Mouse (Mus musculus) limb, embryonic 14.5 days (tissue): ENCODE measurements around the gene Vill. TPM values are rescaled to one million over a fixed set of nuclear protein-coding genes. Genes with fewer than 3 reads are reported as not detected.

Source experiments
- ATAC-seq: fragments of 200-750 bp; cut with Nextera tagmentation; 2 replicates; pipeline ENCODE4 v1.8.0; 2017; ENCODE audit warnings: low read depth, moderate number of reproducible peaks, moderate TSS enrichment; ENCODE audit not compliant: low FRiP score
- DNase-seq: peaks from one replicate; pipeline ENCODE4 v3.0.0-alpha.2; 2015; ENCODE audit warnings: low spot score
- H3K27ac ChIP-seq: fragments of 300-500 bp; sonication (generic); replicated peaks from 2 replicates; pipeline ENCODE4 v1.5.1; 2014; ENCODE audit warnings: low read depth, mild to moderate bottlenecking, low read length, moderate library complexity, mixed read lengths
- H3K27me3 ChIP-seq: fragments of 300-500 bp; sonication (generic); 2 replicates; pipeline ENCODE4 v1.6.1; 2014; ENCODE audit warnings: low read length, mixed read lengths; ENCODE audit not compliant: control insufficient read depth, insufficient read depth
- H3K36me3 ChIP-seq: fragments of 300-500 bp; sonication (generic); 2 replicates; pipeline ENCODE4 v1.6.1; 2014; ENCODE audit warnings: mild to moderate bottlenecking, low read length, moderate library complexity, mixed read lengths; ENCODE audit not compliant: control insufficient read depth, insufficient read depth
- H3K4me1 ChIP-seq: fragments of 300-500 bp; sonication (generic); 2 replicates; pipeline ENCODE4 v1.6.1; 2014; ENCODE audit warnings: antibody characterized with exemption, low read length, mixed read lengths; ENCODE audit not compliant: control insufficient read depth, insufficient read depth
- H3K4me2 ChIP-seq: fragments of 300-500 bp; sonication (generic); replicated peaks from 2 replicates; pipeline ENCODE4 v1.6.1; 2014; ENCODE audit warnings: low read depth, mild to moderate bottlenecking, low read length, moderate library complexity; ENCODE audit not compliant: severe bottlenecking
- H3K4me3 ChIP-seq: fragments of 300-500 bp; sonication (generic); replicated peaks from 2 replicates; pipeline ENCODE4 v1.5.1; 2014; ENCODE audit warnings: low read length
- H3K9ac ChIP-seq: fragments of 300-500 bp; sonication (generic); 2 replicates; pipeline ENCODE4 v1.6.1; 2014; ENCODE audit warnings: mild to moderate bottlenecking, low read depth, low read length, moderate library complexity; ENCODE audit not compliant: severe bottlenecking
- H3K9me3 ChIP-seq: fragments of 300-500 bp; sonication (generic); 2 replicates; pipeline ENCODE4 v1.6.1; 2016; ENCODE audit warnings: low read length; ENCODE audit not compliant: control insufficient read depth
- POLR2A ChIP-seq: fragments of 200-500 bp; IDR thresholded peaks from 2 replicates; pipeline ENCODE4 v1.8.0; 2012; ENCODE audit warnings: inconsistent platforms, mild to moderate bottlenecking, moderate library complexity, borderline replicate concordance; ENCODE audit not compliant: insufficient read depth, insufficient read length; ENCODE audit errors: extremely low read depth
- WGBS: fragments of 180-500 bp; shearing (Covaris S2); extraction: QIAGEN DNeasy Blood & Tissue Kit; methylation state at CpG from one replicate; pipeline ENCODE4 v1.1.7; 2014; 5-methylcytosine and 5-hydroxymethylcytosine counted together
- polyA plus RNA-seq, 2 experiments: library from polyadenylated mRNA; depleted of rRNA in 1 of 2; stranded (reverse) in 1 of 2; unstranded in 1 of 2; fragments of >200 nt; fragmentation: Nextera tagmentation in 1 of 2; extraction: Ambion mirVana in 1 of 2; gene quantifications; 2 replicates each; pipeline versions ENCODE4 v1.2.1 to v1.2.3; 2012 to 2014

Gene Vill
- polyA plus RNA-seq, 2 experiments, result 25.2 to 49.8 TPM

- H3K4me3 ChIP-seq, result no peak overlapping the region
- H3K36me3 ChIP-seq, result no peaks in the 10 kb centered on the region
- H3K4me1 ChIP-seq, result peaks cover 7% of the 10 kb centered on the region; the same call in 1 of the 2 replicates
- H3K4me2 ChIP-seq, result no peak overlapping the region
- TF ChIP-seq POLR2A, result no peak
- WGBS, result 55% methylated on average over 4 of the region's 4 CpGs
- no peaks in the 10 kb centered on the region for H3K27me3 ChIP-seq
- no peak for DNase-seq
- H3K9ac ChIP-seq, result no peak overlapping the region
- H3K9me3 ChIP-seq, result no peaks in the 10 kb centered on the region
- no peak for ATAC-seq
- no peak overlapping the region for H3K27ac ChIP-seq
These were observed 11.7 kb downstream of the Vill start for GRCm38 (mm10) chr9:119064296-119064695.

GRCm38 (mm10) chr9:119067601-119068000 lies 15.0 kb downstream of the Vill start:
- Histone ChIP-seq H3K4me1 (peaks cover 7% of the 10 kb centered on the region; the same call in 1 of the 2 replicates), H3K36me3 (peaks cover 16% of the 10 kb centered on the region), H3K4me3 (no peak overlapping the region), H3K27ac (no peak overlapping the region), H3K9ac (no peak overlapping the region), H3K27me3 (no peaks in the 10 kb centered on the region), H3K9me3 (no peaks in the 10 kb centered on the region), H3K4me2 (no peak overlapping the region)
- DNase-seq, result peak; percentile 92
- TF ChIP-seq POLR2A, result no peak
- WGBS, result 5% methylated on average over 6 of the region's 6 CpGs
- ATAC-seq, result peak; percentile 51; the same call in 1 of the 2 replicates

- H3K9me3 ChIP-seq, result no peaks in the 10 kb centered on the region
- H3K9ac ChIP-seq, result no peak overlapping the region
- TF ChIP-seq POLR2A, result no peak
- DNase-seq (no peak), ATAC-seq (no peak)
- no peak overlapping the region for H3K4me3 ChIP-seq
- H3K4me2 ChIP-seq, result no peak overlapping the region
- no peaks in the 10 kb centered on the region for H3K27me3 ChIP-seq
- peaks cover 7% of the 10 kb centered on the region; the same call in 1 of the 2 replicates for H3K4me1 ChIP-seq
- peaks cover 23% of the 10 kb centered on the region for H3K36me3 ChIP-seq
- H3K27ac ChIP-seq, result no peak overlapping the region
- 85% methylated on average over 11 of the region's 11 CpGs for WGBS
These were observed 15.7 kb downstream of the Vill start for GRCm38 (mm10) chr9:119068266-119068665.

GRCm38 (mm10) chr9:119070173-119070825 lies 17.7 kb downstream of the Vill start:
- WGBS, result 82% methylated on average over 13 of the region's 13 CpGs
- Histone ChIP-seq H3K4me2 (no peak overlapping the region), H3K36me3 (peaks cover 43% of the 10 kb centered on the region), H3K4me1 (peaks cover 3% of the 10 kb centered on the region; the same call in 1 of the 2 replicates), H3K9ac (no peak overlapping the region), H3K27ac (no peak overlapping the region), H3K27me3 (no peaks in the 10 kb centered on the region), H3K4me3 (no peak overlapping the region), H3K9me3 (no peaks in the 10 kb centered on the region)
- TF ChIP-seq POLR2A, result no peak
- ATAC-seq (no peak), DNase-seq (no peak)

- H3K4me1 ChIP-seq, result peaks cover 3% of the 10 kb centered on the region; the same call in 1 of the 2 replicates
- H3K27me3 ChIP-seq, result no peaks in the 10 kb centered on the region
- H3K9me3 ChIP-seq, result no peaks in the 10 kb centered on the region
- TF ChIP-seq POLR2A, result no peak
- H3K9ac ChIP-seq, result no peak overlapping the region
- H3K27ac ChIP-seq, result no peak overlapping the region
- H3K4me2 ChIP-seq, result no peak overlapping the region
- ATAC-seq (no peak), DNase-seq (no peak)
- no peak overlapping the region for H3K4me3 ChIP-seq
- peaks cover 56% of the 10 kb centered on the region for H3K36me3 ChIP-seq
- WGBS, result 79% methylated on average over 9 of the region's 9 CpGs
These were observed 19.2 kb downstream of the Vill start for GRCm38 (mm10) chr9:119071786-119072185.
